Mouse (Mus musculus) intestine, embryonic 15.5 days (tissue): Measurements from ENCODE around the gene Exosc5. TPM values are rescaled to one million over a fixed set of nuclear protein-coding genes. Genes with fewer than 3 reads are reported as not detected.

Source experiments
- ATAC-seq: fragments of 200-750 bp; cut with Nextera tagmentation; 2 replicates; pipeline ENCODE4 v1.8.0; 2017; ENCODE audit warnings: moderate TSS enrichment, moderate library complexity
- H3K27ac ChIP-seq: fragments of 300-500 bp; sonication (generic); 2 replicates; pipeline ENCODE4 v1.5.1; 2015; ENCODE audit warnings: mild to moderate bottlenecking, inconsistent platforms
- H3K27me3 ChIP-seq: fragments of 300-500 bp; sonication (generic); replicated peaks from 2 replicates; pipeline ENCODE4 v1.6.1; 2015; ENCODE audit warnings: inconsistent platforms
- H3K36me3 ChIP-seq: fragments of 300-500 bp; sonication (generic); 2 replicates; pipeline ENCODE4 v1.6.1; 2015; ENCODE audit warnings: inconsistent platforms
- H3K4me1 ChIP-seq: fragments of 300-500 bp; sonication (generic); replicated peaks from 2 replicates; pipeline ENCODE4 v1.6.1; 2015; ENCODE audit warnings: inconsistent platforms
- H3K4me2 ChIP-seq: fragments of 300-500 bp; sonication (generic); replicated peaks from 2 replicates; pipeline ENCODE4 v1.6.1; 2015; ENCODE audit warnings: mild to moderate bottlenecking, inconsistent platforms
- H3K4me3 ChIP-seq: fragments of 300-500 bp; sonication (generic); replicated peaks from 2 replicates; pipeline ENCODE4 v1.5.1; 2015; ENCODE audit warnings: inconsistent platforms
- H3K9ac ChIP-seq: fragments of 300-500 bp; sonication (generic); 2 replicates; pipeline ENCODE4 v1.6.1; 2015; ENCODE audit warnings: inconsistent platforms
- H3K9me3 ChIP-seq: fragments of 300-500 bp; sonication (generic); 2 replicates; pipeline ENCODE4 v1.6.1; 2016; ENCODE audit warnings: inconsistent platforms
- WGBS: fragments of 180-500 bp; shearing (Covaris S2); methylation state at CpG from one replicate; pipeline ENCODE4 v1.1.7; 2015; 5-methylcytosine and 5-hydroxymethylcytosine counted together
- polyA plus RNA-seq: library from polyadenylated mRNA; unstranded; fragments of >200 nt; fragmentation: Nextera tagmentation; extraction: Ambion mirVana; gene quantifications from 2 replicates; pipeline ENCODE4 v1.2.1, GENCODE M21; 2015

The Exosc5 gene
- polyA plus RNA-seq, 1 experiment from 2014 or later = 80.5 TPM

DNA sequence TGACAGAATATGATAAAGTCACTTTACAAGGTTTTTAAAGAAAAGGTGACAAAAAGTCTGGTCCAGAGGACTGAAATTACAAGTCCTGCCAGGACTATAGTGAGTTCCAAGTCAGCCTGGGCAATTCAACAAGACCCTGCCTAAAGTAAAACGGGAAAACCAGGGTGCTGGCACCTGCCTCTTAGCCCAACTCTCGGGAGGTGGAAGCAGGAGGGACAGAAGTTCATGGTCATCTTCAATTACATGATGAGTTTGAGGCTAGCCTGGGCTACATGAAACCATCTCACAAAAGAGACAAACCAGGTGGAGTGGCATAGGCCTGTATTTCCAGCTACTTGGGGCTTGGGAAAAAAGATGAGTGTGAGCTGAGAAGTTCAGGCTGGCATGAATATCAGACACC is 12.7 kb downstream of the Exosc5 start:
- Histone ChIP-seq H3K4me3 (no peak overlapping the region), H3K4me2 (no peak overlapping the region), H3K27ac (no peak overlapping the region), H3K36me3 (0 out of 2 replicates have a peak, but pooled peaks cover 5% of the 10 kb centered on the region), H3K4me1 (peaks cover 12% of the 10 kb centered on the region), H3K9ac (no peak overlapping the region), H3K27me3 (peaks cover 26% of the 10 kb centered on the region), H3K9me3 (no peaks in the 10 kb centered on the region)
- 70% methylated on average over 2 of the region's 2 CpGs for WGBS
- ATAC-seq = no peak

DNA sequence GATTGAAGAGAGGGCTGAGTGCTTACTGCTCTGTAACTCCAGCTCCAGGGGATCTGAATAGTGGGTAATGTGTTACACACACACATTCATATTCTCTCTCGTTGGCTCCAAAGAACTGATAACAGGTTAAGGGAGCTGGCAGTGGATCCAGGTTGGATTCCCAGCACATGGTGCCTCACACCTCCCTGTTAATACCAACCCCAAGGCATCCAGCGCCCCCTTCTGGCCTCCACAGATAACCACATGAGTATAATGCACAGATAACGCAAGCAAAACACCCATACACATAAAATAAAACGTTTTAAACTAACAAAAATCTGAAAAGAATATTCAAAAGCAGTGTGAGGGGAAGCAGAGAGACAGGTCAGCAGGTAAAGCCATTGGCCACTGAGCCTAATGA is 13.5 kb downstream of the Exosc5 start:
- 53% methylated on average over 4 of the region's 4 CpGs for WGBS
- H3K27ac ChIP-seq = no peak overlapping the region
- ATAC-seq = no peak

DNA sequence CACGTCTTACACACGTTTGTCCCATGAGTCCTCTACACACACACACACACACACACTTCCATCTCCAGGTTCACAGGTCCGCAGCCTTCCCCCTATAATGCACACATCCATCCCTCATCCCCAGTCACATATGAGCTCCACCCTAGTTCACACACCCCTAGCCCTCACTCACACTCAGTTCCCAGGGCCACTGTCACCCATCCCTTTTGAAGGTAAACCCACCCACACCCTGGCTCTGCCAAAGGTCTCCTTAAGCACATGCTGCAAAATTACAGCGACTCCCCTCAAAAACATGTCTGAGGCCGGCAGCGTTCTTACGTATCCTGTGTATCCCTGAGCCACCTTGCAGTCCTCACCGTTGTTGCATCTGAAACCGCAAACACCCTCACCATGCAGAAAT is 15.3 kb downstream of the Exosc5 start:
- Histone ChIP-seq H3K4me2 (peak overlapping the region; percentile 73), H3K4me1 (peaks cover 12% of the 10 kb centered on the region), H3K36me3 (no peaks in the 10 kb centered on the region), H3K27ac (no peak overlapping the region), H3K9ac (no peak overlapping the region), H3K4me3 (0 out of 2 replicates have a peak overlapping the region, but pooled peaks have one; percentile 34), H3K27me3 (peaks cover 26% of the 10 kb centered on the region), H3K9me3 (no peaks in the 10 kb centered on the region)
- no peak for ATAC-seq
- 22% methylated on average over 9 of the region's 9 CpGs for WGBS

More for the DNA sequence above, 13.5 kb downstream of the Exosc5 start:
- peaks cover 12% of the 10 kb centered on the region for H3K4me1 ChIP-seq
- no peak overlapping the region for H3K9ac ChIP-seq
- H3K27me3 ChIP-seq = peaks cover 26% of the 10 kb centered on the region
- 0 out of 2 replicates have a peak, but pooled peaks cover 5% of the 10 kb centered on the region for H3K36me3 ChIP-seq
- no peak overlapping the region for H3K4me3 ChIP-seq
- H3K4me2 ChIP-seq = no peak overlapping the region
- H3K9me3 ChIP-seq = no peaks in the 10 kb centered on the region

DNA sequence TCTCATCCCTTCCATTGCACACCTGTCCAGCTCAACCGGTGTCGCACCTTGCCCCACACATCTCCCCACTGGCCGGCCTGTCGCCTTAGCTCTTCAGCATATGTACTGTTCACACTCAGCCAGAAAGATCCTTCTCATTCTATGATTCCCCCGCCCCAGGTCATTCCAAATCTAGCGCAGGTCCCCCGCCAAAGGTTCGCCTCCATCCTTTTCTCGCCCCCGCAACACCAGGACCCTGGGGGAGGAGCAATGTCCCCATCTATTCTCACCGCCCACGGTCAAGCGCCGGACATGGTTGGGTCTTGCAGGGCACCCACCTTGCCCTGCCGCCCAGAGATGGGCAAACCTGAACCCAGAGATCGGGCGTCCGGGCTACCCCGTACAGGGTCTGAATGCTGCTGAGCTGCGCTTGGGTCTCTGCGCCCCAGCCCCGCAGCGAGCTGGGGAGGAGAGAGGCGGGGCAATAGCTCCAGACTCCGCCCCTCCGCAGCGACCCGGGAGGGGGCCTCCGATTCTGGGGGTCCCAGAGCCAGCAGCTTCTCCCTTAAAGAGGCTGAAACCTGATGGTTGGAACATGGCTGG is 15.8 kb downstream of the Exosc5 start, which contains the start of gene Tmem91:
Tmem91 (minus strand) TSS at position 448 of the 582 bp plus-strand sequence.
- peaks cover 26% of the 10 kb centered on the region for H3K27me3 ChIP-seq
- no peak within 1 kb of the TSS for H3K27ac ChIP-seq
- ATAC-seq = peak; percentile 26; the same call in 1 of the 2 replicates
- H3K9me3 ChIP-seq = no peaks in the 10 kb centered on the region
- peak within 1 kb of the TSS; percentile 73 for H3K4me2 ChIP-seq
- H3K4me3 ChIP-seq = peak within 1 kb of the TSS; percentile 34
- H3K9ac ChIP-seq = peak within 1 kb of the TSS; percentile 26
- no peaks in the 10 kb centered on the region for H3K36me3 ChIP-seq
- 3% methylated on average over 29 of the region's 29 CpGs for WGBS
- H3K4me1 ChIP-seq = peaks cover 12% of the 10 kb centered on the region

DNA sequence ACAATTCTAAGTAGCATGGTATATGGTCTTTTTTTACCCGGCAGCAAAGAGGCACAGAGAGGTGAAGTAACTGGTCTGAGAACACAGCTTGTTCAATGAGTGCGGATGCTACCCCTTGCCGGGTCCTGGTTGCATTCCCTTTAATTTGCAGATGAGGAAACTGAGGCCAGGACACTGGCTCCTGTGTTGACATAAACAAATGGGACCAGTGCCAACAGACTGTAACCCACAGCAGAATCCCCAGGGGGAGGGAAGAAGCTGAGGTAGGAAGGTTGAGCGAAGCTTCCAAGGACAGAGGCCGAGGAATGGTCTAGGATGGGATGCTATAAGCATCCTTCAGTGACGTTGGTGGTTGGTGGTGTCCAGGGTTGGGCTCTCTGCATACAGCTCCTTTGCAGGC is 16.4 kb downstream of the Exosc5 start:
- Histone ChIP-seq H3K4me3 (no peak overlapping the region), H3K27me3 (peaks cover 26% of the 10 kb centered on the region), H3K36me3 (no peaks in the 10 kb centered on the region), H3K9me3 (no peaks in the 10 kb centered on the region), H3K4me2 (peak overlapping the region; percentile 73; the same call in 1 of the 2 replicates), H3K4me1 (peaks cover 14% of the 10 kb centered on the region), H3K27ac (no peak overlapping the region), H3K9ac (peak overlapping the region; percentile 26; the same call in 1 of the 2 replicates)
- no peak for ATAC-seq
- 44% methylated on average over 6 of the region's 6 CpGs for WGBS

DNA sequence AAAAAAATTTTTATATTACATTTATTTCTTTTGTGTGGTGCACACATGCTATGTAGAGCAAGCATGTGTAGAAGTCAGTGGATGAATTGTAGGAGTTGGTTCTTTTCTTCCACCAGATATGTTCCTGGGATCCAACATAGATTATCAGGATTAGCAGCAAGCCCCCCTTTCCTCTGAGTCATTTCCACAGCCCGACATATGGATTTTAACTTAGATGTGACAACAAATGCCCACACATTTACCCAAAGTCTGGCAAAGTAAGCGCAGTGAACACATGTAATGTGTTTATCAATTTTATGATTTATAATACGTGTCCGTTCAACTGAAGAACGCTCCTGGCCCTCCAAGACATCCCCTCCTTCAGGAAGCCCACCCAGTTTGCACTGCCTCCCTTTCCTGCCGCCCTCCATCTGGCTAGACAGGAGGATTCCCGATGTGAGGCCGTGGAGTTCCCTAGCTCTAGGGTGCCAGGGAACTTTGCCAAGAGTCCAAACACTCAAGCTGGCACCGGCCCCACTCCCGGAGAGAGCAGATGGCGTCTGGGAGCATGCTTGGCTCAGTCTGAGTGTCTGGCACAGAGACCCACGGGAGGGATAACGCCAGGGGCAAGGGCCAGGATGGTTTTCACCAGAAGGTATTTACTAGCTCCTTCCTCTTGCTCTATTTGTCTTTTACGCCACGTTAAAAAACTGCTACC is 17.3 kb downstream of the Exosc5 start:
- Histone ChIP-seq H3K4me1 (peaks cover 15% of the 10 kb centered on the region), H3K4me2 (no peak overlapping the region), H3K4me3 (no peak overlapping the region), H3K9ac (no peak overlapping the region), H3K27ac (no peak overlapping the region), H3K9me3 (no peaks in the 10 kb centered on the region), H3K36me3 (no peaks in the 10 kb centered on the region), H3K27me3 (peaks cover 26% of the 10 kb centered on the region)
- no peak for ATAC-seq
- 53% methylated on average over 15 of the region's 15 CpGs for WGBS

DNA sequence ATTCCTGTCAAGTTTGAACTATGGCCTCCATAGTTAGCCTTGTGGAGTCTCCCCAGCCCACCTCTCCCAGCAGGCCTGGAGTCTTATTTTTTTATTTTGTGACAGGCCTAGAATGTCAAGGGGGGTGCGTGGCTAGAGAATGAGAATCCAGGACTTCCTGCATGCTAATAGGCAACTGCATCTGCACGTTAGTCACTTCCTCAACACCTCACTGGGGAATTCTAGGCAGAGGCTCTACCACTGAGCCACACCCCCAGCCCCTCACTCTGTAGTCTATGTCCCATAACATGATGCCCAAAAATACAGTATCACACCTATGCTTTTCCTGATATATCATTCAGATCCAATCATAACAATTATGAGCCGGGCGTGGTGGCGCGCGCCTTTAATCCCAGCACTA is 18.0 kb downstream of the Exosc5 start:
- Histone ChIP-seq H3K36me3 (no peaks in the 10 kb centered on the region), H3K9me3 (no peaks in the 10 kb centered on the region), H3K27ac (no peak overlapping the region), H3K4me3 (no peak overlapping the region), H3K4me1 (peaks cover 17% of the 10 kb centered on the region), H3K4me2 (no peak overlapping the region), H3K9ac (no peak overlapping the region), H3K27me3 (peaks cover 26% of the 10 kb centered on the region)
- no peak for ATAC-seq
- WGBS = 91% methylated on average over 7 of the region's 7 CpGs

DNA sequence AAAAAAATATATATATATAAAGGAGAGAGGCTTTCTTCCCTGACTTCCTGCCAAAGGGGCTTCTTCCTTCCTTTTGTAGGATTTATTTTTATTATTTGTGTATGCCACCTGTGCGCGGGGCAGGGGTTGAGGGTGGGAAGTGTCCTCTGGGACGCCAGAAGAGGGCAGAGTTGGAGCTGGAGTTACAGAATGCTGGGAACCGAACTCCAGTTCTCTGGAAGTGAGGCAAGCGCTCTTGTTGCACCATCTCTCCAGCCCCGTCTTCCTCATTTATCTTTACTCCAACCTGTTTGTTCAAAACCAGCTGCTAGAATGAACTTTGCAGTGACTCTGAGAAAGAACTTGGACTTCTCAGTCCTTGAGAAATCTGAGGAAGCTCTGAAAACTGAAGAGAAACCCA is 21.0 kb downstream of the Exosc5 start:
- Histone ChIP-seq H3K4me2 (peak overlapping the region; percentile 70), H3K4me3 (peak overlapping the region; percentile 70), H3K9ac (no peak overlapping the region), H3K27me3 (peaks cover 7% of the 10 kb centered on the region), H3K36me3 (no peaks in the 10 kb centered on the region), H3K27ac (peak overlapping the region; percentile 93; the same call in 1 of the 2 replicates), H3K4me1 (peaks cover 12% of the 10 kb centered on the region), H3K9me3 (no peaks in the 10 kb centered on the region)
- 13% methylated on average over 6 of the region's 6 CpGs for WGBS
- no peak for ATAC-seq

DNA sequence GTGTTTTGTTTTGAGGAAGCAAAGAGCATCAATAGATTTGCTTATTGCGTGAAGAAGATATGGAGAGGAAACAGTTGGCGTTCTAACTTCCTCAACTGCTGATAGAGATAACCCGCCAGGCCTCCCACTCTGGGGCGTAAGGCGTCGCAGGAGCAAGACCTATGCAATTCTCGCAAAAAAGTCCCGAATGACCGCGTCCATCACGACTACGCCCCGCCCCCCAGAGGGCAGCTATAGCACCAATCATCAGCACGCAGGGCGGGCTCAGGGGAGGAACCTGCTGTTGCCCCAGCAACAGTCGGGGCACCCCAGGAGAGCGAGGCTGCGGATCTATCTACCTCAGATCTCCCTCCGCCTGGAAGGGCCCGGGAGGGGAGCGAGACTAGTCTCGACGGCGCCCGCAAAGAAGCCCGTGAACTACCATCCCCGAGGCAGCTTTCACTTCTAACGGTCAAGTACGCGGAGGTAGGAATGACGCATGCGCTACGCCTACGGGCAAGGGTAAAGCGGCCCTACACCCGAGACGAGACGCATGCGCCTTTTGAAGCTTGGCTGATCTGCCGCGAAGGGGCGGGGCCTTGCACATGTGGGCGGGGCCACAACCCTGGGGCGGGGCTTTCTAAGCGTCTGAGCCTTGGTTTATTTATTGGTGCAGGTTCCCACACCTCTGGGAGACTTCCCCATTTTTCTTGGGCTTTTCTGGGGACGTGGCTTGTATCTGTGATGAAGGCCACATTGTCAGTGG is 21.7 kb downstream of the Exosc5 start, which contains the start of gene B9d2:
B9d2 (plus strand) TSS at position 267 of the 745 bp plus-strand sequence.
- WGBS = under 1% methylated on average over 46 of the region's 46 CpGs
- Histone ChIP-seq H3K27ac (peak within 1 kb of the TSS; percentile 93), H3K9ac (peak within 1 kb of the TSS; percentile 39; the same call in 1 of the 2 replicates), H3K4me1 (0 out of 2 replicates have a peak, but pooled peaks cover 5% of the 10 kb centered on the region), H3K4me2 (peak within 1 kb of the TSS; percentile 70), H3K4me3 (peak within 1 kb of the TSS; percentile 70), H3K36me3 (no peaks in the 10 kb centered on the region), H3K9me3 (no peaks in the 10 kb centered on the region), H3K27me3 (0 out of 2 replicates have a peak, but pooled peaks cover under 1% of the 10 kb centered on the region)
- peak; percentile 98 for ATAC-seq

DNA sequence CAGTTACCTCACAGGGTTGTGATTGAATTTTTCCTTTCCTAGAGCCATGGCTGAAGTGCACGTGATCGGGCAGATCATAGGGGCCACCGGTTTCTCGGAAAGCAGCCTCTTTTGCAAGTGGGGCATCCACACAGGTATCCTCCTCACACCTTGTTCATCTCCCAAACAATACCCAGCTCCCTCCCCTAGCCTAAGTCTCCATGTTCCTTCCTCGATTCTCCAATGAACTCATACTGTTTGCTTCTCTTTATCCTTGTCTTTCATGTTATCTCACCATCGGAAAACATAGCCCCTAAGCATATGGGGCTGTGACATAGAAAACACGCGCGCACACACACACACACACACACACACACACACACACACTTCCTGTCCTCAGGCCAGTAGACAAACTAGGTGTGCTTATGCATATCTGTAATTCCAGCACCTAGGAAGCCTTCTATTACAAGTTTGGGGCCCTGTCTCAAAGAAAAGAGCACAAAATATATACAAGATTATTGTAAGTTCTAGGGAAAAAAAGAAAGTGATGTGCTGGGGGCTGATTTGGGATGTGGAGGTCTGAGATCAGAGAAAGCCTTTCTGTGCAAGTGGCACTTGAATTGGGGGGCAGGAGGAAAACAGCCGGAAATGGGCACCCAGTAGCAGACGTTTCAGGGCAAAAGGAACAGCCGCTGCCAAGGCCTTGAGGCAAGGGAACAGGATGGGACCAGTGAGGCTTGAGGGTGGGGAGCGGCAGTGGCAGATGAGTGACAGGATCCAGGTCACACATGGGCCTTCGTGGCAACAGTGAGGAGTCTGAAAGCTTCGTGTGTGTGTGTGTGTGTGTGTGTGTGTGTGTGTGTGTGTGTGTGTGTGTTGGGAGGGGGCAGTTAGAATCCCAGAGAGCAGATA is 22.6 kb downstream of the Exosc5 start:
- no peaks in the 10 kb centered on the region for H3K36me3 ChIP-seq
- no peak overlapping the region for H3K9ac ChIP-seq
- H3K27me3 ChIP-seq = no peaks in the 10 kb centered on the region; the same call in 1 of the 2 replicates
- peak overlapping the region; percentile 70 for H3K4me2 ChIP-seq
- whole genome bisulfite sequencing = 60% methylated on average over 15 of the region's 15 CpGs
- no peak overlapping the region for H3K27ac ChIP-seq
- no peak; the same call in 1 of the 2 replicates for ATAC-seq
- H3K4me1 ChIP-seq = peaks cover 14% of the 10 kb centered on the region; the same call in 1 of the 2 replicates
- H3K4me3 ChIP-seq = peak overlapping the region; percentile 70
- H3K9me3 ChIP-seq = no peaks in the 10 kb centered on the region

DNA sequence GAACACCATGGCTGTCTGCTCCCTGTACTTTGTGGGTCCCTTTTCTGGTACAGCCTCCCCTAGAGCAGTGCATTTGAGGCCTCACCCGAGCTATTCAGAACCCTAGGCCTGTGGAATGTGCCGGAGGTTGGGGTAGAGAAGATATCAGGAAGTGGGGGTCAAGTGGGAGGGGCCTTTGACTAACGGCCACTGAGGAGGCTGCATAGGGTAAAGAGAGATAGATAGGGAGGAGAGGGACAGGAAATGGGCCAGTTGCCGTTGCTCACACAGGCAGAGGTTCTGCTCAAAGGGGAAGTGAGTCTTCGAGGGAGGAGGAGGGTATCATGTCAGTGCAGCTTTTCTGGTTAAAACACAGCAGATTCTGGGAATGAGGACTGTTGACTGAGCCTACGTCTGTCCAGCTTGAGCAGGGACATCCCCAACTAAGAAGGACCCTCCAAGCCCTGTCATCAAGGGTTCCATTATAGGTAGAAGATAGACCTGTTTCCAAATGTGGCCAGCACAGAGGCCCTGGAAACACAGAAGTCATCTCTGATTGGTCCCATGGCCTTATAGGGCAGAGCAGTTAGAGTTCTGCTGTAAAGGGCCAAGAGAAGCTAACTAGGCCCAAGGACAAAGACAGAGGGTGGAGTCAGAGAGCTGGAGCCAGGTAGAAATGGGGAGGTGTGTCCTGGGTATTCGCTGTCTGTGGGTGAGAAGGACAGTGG is 24.7 kb downstream of the Exosc5 start:
- 55% methylated on average over 7 of the region's 7 CpGs for WGBS
- Histone ChIP-seq H3K4me3 (no peak overlapping the region), H3K4me2 (no peak overlapping the region), H3K36me3 (no peaks in the 10 kb centered on the region), H3K9me3 (no peaks in the 10 kb centered on the region), H3K9ac (no peak overlapping the region), H3K27ac (no peak overlapping the region), H3K4me1 (peaks cover 31% of the 10 kb centered on the region), H3K27me3 (peaks cover 7% of the 10 kb centered on the region; the same call in 1 of the 2 replicates)
- no peak for ATAC-seq
